Mouse (Mus musculus): Measurements from ENCODE around the gene Cuta. TPM values are rescaled to one million over a fixed set of nuclear protein-coding genes. Genes with fewer than 3 reads are reported as not detected.
A peak's percentile ranks its signal among the peaks of the same experiment; 100 is the strongest.

Gene Cuta
- polyA plus RNA-seq, 1 experiment from 2014 or later = 134 TPM

DNA sequence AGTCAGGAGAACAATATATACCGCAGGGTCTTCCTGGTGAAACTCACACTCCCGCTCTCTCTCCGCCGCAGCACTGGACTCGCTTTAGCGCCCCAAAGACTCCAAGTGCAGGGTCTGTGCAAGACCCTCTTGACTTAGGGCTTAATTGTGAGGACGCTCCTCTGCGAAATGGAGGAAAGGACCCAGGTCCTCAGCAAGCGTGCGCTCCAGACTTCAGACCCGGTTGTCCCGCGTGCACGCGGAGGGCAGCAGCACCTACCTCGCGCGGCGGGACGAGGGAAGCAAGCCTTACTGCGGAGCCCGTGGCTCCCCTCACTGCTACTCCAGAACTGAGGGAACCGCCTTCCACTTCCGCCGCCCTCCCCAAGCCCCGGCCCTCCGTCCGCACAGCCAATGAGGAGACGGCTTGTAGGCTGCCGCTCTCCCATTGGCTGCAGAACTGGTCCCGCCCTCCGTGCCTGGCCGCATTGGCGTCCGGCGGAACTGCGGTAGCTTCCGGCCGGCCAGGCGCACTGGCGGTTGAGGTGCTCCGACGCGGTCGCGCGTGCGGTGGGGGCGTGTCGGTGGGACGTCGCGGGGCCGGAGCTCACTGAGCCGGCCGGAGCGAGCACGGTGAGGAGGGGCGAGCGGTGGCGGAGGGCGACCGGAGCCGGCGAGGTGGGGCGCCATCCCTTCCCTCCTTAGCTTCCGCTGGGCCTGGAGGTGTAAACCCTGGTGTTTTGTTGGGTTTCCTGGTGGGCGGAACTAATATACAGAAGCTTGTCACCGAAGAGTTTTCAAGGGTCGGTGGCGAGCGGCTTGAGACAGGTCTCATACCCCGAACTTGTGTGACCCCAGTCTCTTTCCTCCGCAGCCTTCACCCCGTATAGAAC lies 33.6 kb upstream of the Cuta start, which contains the start of gene Zbtb9:
Gene Zbtb9, plus strand, starts transcription at position 465 of the 872 bp plus-strand sequence.
- peak within 1 kb of the TSS; percentile 81 for H3K9ac ChIP-seq (ENCODE audit: low read depth, low read length)
- H3K4me3 ChIP-seq (ENCODE audit: low read depth, low read length) = peak within 1 kb of the TSS; percentile 90
- peak; percentile 97 for ATAC-seq (replicated peaks; ENCODE audit: insufficient number of reproducible peaks, low FRiP score, low TSS enrichment)
- H3K4me2 ChIP-seq = peak within 1 kb of the TSS; percentile 98
- H3K9me3 ChIP-seq (replicated peaks; ENCODE audit: control insufficient read depth, low read length) = no peaks in the 10 kb centered on the region
- WGBS (ENCODE audit: insufficient replicate concordance) = under 1% methylated on average over 74 of the region's 75 CpGs
- H3K4me1 ChIP-seq (ENCODE audit: control insufficient read depth, insufficient read depth, low read length) = peaks cover 19% of the 10 kb centered on the region
- H3K36me3 ChIP-seq (ENCODE audit: control insufficient read depth, insufficient read depth, low read length) = peaks cover 22% of the 10 kb centered on the region
- H3K27ac ChIP-seq (ENCODE audit: low read depth, low read length) = peak within 1 kb of the TSS; percentile 84
- H3K27me3 ChIP-seq (ENCODE audit: control insufficient read depth, insufficient read depth, low read length) = no peaks in the 10 kb centered on the region

DNA sequence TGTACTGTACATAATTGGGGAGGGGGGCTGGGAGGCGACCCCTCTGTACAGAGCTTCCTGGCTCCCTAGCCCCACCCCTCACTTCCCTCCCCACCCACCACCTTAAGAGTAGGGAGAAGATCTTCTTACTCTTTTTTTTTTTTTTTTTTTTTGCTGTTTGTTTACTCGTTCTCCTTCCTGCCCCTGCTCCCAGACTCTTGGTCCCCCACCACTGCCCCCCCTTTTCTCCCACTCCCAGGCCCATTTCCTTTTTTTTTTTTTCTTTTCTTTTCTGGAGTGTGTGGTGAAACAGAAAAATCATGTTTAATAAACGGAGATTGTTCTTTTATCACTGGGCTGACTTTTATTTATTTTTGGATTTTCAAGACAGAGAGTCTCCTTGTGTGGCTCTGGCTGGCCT lies 32.7 kb upstream of the Cuta start:
- ATAC-seq (replicated peaks; ENCODE audit: insufficient number of reproducible peaks, low FRiP score, low TSS enrichment) = no peak
- H3K9me3 ChIP-seq (replicated peaks; ENCODE audit: control insufficient read depth, low read length) = no peaks in the 10 kb centered on the region
- WGBS (ENCODE audit: insufficient replicate concordance) = 2% methylated on average over 3 of the region's 3 CpGs
- H3K4me3 ChIP-seq (ENCODE audit: low read depth, low read length) = peak overlapping the region; percentile 90
- peak overlapping the region; percentile 81 for H3K9ac ChIP-seq (ENCODE audit: low read depth, low read length)
- H3K36me3 ChIP-seq (ENCODE audit: control insufficient read depth, insufficient read depth, low read length) = peaks cover 21% of the 10 kb centered on the region
- H3K4me1 ChIP-seq (ENCODE audit: control insufficient read depth, insufficient read depth, low read length) = peaks cover 19% of the 10 kb centered on the region
- H3K27ac ChIP-seq (ENCODE audit: low read depth, low read length) = peak overlapping the region; percentile 84; the same call in 1 of the 2 replicates
- H3K27me3 ChIP-seq (ENCODE audit: control insufficient read depth, insufficient read depth, low read length) = no peaks in the 10 kb centered on the region
- H3K4me2 ChIP-seq = peak overlapping the region; percentile 98

DNA sequence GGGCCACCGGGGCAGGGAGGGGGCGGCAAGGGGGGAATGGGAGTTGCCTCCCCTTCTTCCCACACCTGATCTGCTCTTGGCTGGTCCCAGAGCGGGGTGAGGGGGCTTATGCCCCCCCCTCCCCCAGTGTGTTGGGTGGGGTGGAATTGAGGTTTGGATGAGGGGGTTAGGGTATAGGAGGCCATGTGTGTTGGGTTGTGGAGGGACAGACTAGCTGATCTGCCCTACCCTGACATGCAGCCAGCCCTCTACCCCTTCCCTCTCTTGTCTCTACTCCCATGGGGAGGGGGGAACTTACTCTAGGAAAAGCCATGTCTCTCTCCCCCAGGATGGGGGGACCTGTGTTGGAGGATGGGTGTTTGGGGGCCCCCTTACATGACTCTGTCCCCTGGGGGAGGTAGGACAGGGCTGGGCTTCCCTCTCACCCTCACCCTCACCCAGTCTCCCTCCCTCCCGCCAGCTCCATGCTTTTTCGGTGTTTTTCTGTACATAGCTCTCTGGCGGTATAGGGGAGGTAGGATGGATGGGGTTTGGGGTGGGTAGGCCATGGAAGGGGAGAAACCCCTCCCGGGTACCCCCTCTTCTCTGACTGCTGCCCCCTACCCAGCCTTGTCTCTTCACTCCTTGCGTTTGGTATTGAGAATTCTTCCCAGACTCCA lies 32.0 kb upstream of the Cuta start:
- WGBS (ENCODE audit: insufficient replicate concordance) = 58% methylated on average over 8 of the region's 8 CpGs
- Histone ChIP-seq H3K9ac (ENCODE audit: low read depth, low read length) (peak overlapping the region; percentile 16; the same call in 1 of the 2 replicates), H3K27me3 (ENCODE audit: control insufficient read depth, insufficient read depth, low read length) (no peaks in the 10 kb centered on the region)

DNA sequence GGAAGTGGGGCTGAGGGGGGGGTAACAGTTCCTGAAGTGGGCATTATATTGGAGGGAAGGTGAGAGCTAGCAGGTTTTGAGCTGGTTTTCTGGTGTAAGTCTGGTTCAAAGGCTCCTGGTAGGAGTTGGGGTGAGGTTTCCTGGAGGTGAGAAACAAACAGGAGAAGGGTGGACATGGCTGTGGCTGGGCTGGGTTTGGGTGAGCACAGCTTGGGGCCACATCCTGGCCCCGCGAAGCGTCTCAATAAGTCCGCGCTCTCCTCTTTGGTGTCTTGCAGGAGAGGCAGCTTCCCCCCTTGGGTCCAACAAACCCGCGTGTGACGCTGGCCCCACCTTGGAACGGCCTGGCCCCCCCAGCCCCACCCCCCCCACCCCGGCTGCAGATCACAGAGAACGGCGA lies 30.9 kb upstream of the Cuta start:
- Histone ChIP-seq H3K27me3 (ENCODE audit: control insufficient read depth, insufficient read depth, low read length) (no peaks in the 10 kb centered on the region), H3K36me3 (ENCODE audit: control insufficient read depth, insufficient read depth, low read length) (peaks cover 15% of the 10 kb centered on the region), H3K4me1 (ENCODE audit: control insufficient read depth, insufficient read depth, low read length) (peaks cover 19% of the 10 kb centered on the region), H3K9ac (ENCODE audit: low read depth, low read length) (no peak overlapping the region), H3K4me2 (no peak overlapping the region), H3K27ac (ENCODE audit: low read depth, low read length) (no peak overlapping the region), H3K4me3 (ENCODE audit: low read depth, low read length) (no peak overlapping the region), H3K9me3 (replicated peaks; ENCODE audit: control insufficient read depth, low read length) (no peaks in the 10 kb centered on the region)
- WGBS (ENCODE audit: insufficient replicate concordance) = 63% methylated on average over 12 of the region's 12 CpGs
- no peak for ATAC-seq (replicated peaks; ENCODE audit: insufficient number of reproducible peaks, low FRiP score, low TSS enrichment)

More for the DNA sequence above, 32.0 kb upstream of the Cuta start:
- no peak for ATAC-seq (replicated peaks; ENCODE audit: insufficient number of reproducible peaks, low FRiP score, low TSS enrichment)
- H3K9me3 ChIP-seq (replicated peaks; ENCODE audit: control insufficient read depth, low read length) = no peaks in the 10 kb centered on the region
- peak overlapping the region; percentile 98; the same call in 1 of the 2 replicates for H3K4me2 ChIP-seq
- H3K36me3 ChIP-seq (ENCODE audit: control insufficient read depth, insufficient read depth, low read length) = peaks cover 22% of the 10 kb centered on the region
- H3K27ac ChIP-seq (ENCODE audit: low read depth, low read length) = no peak overlapping the region
- no peak overlapping the region for H3K4me3 ChIP-seq (ENCODE audit: low read depth, low read length)
- peaks cover 19% of the 10 kb centered on the region for H3K4me1 ChIP-seq (ENCODE audit: control insufficient read depth, insufficient read depth, low read length)

DNA sequence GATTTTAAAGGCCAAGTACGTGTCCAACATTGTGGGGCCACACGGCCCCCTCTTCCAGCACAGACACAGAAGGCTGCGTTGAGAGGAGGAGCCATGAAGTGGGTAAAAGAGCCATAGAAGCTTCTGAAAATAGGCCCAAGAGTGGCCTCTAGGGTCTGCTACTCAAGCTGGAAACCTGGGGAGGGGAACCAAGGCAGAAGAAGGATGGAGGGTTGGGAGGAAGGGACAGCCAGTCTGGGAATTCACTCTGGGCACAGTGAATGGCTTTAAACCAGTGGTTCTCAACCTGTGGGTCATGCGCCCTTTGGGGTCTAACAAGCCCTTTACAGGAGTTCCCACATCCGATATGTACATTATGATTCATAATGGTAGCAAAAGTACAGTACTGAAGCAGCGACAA lies 29.9 kb upstream of the Cuta start:
- Histone ChIP-seq H3K27ac (ENCODE audit: low read depth, low read length) (no peak overlapping the region), H3K9me3 (replicated peaks; ENCODE audit: control insufficient read depth, low read length) (no peaks in the 10 kb centered on the region), H3K27me3 (ENCODE audit: control insufficient read depth, insufficient read depth, low read length) (no peaks in the 10 kb centered on the region), H3K36me3 (ENCODE audit: control insufficient read depth, insufficient read depth, low read length) (peaks cover 17% of the 10 kb centered on the region), H3K4me2 (no peak overlapping the region), H3K4me3 (ENCODE audit: low read depth, low read length) (no peak overlapping the region), H3K9ac (ENCODE audit: low read depth, low read length) (no peak overlapping the region), H3K4me1 (ENCODE audit: control insufficient read depth, insufficient read depth, low read length) (peaks cover 19% of the 10 kb centered on the region)
- no peak for ATAC-seq (replicated peaks; ENCODE audit: insufficient number of reproducible peaks, low FRiP score, low TSS enrichment)
- WGBS (ENCODE audit: insufficient replicate concordance) = 81% methylated on average over 6 of the region's 6 CpGs

DNA sequence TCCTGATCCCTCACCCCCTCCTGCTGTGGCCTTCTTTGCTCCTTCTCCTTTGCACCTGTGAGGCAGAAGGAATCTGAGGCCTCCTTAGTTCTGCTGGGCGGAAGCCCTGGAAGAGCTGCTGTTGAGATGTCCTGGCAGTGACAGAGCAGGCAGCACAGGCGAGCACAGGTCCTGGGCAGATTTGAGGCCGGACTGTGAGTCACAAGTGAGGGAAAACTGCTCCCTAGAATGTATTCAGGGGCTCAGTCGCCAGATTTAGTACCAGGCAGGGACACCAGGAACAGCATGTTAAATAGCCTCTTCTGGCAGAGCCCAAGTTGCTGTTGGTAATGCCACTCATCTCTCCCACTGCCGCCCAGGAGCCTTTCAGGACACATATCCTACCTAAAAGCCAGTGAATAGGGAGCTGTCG lies 28.8 kb upstream of the Cuta start:
- WGBS (ENCODE audit: insufficient replicate concordance) = 75% methylated on average over 6 of the region's 6 CpGs
- peak overlapping the region; percentile 16; the same call in 1 of the 2 replicates for H3K9ac ChIP-seq (ENCODE audit: low read depth, low read length)
- no peak overlapping the region for H3K4me2 ChIP-seq
- no peaks in the 10 kb centered on the region for H3K9me3 ChIP-seq (replicated peaks; ENCODE audit: control insufficient read depth, low read length)
- no peaks in the 10 kb centered on the region for H3K27me3 ChIP-seq (ENCODE audit: control insufficient read depth, insufficient read depth, low read length)
- no peak for ATAC-seq (replicated peaks; ENCODE audit: insufficient number of reproducible peaks, low FRiP score, low TSS enrichment)
- peaks cover 11% of the 10 kb centered on the region for H3K4me1 ChIP-seq (ENCODE audit: control insufficient read depth, insufficient read depth, low read length)
- H3K36me3 ChIP-seq (ENCODE audit: control insufficient read depth, insufficient read depth, low read length) = peaks cover 17% of the 10 kb centered on the region; the same call in 1 of the 2 replicates
- H3K4me3 ChIP-seq (ENCODE audit: low read depth, low read length) = no peak overlapping the region
- H3K27ac ChIP-seq (ENCODE audit: low read depth, low read length) = no peak overlapping the region

DNA sequence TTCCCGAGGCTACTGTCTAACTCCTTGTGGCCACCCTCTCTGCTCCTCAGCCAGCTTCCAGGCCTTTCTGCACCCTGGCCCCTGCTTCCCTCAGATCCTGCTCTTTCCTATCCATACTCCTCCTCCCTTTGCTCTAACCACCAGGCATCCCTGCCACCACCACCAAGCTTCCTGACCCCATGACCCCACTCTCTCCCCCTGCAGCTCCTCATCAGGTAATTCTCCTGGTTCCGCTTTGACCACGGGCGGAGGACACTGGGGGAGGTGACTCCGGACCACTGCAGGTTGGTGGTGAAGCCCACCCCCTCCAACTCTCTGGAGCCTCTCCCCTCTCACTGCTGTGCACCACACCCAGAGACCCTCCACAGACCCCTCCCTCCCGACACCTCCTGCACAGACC lies 28.1 kb upstream of the Cuta start:
- Histone ChIP-seq H3K4me3 (ENCODE audit: low read depth, low read length) (no peak overlapping the region), H3K27me3 (ENCODE audit: control insufficient read depth, insufficient read depth, low read length) (no peaks in the 10 kb centered on the region), H3K27ac (ENCODE audit: low read depth, low read length) (no peak overlapping the region), H3K36me3 (ENCODE audit: control insufficient read depth, insufficient read depth, low read length) (peaks cover 20% of the 10 kb centered on the region), H3K9me3 (replicated peaks; ENCODE audit: control insufficient read depth, low read length) (no peaks in the 10 kb centered on the region), H3K4me1 (ENCODE audit: control insufficient read depth, insufficient read depth, low read length) (peaks cover 11% of the 10 kb centered on the region), H3K9ac (ENCODE audit: low read depth, low read length) (no peak overlapping the region), H3K4me2 (no peak overlapping the region)
- ATAC-seq (replicated peaks; ENCODE audit: insufficient number of reproducible peaks, low FRiP score, low TSS enrichment) = no peak
- 86% methylated on average over 6 of the region's 6 CpGs for WGBS (ENCODE audit: insufficient replicate concordance)

DNA sequence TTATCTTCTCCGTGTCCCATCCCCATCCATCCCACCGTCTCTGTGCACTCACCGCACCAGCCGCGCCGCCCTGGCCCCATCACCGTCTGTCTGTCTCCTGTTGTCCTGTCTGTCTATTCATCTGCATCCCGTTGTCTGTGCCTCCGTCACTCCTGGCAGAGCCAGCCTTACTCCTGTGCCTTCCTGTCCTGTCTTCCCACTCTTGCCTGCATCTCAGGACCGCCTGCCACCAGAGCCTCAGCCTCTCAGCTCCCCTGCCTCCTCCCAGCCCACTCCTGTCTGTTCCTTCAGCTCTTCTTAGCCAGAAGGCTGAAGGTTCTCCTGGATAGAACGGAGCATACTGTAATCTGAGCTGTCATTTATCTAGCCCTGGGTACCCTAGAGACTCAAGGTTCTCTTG lies 27.6 kb upstream of the Cuta start:
- Histone ChIP-seq H3K27ac (ENCODE audit: low read depth, low read length) (no peak overlapping the region), H3K9ac (ENCODE audit: low read depth, low read length) (no peak overlapping the region), H3K36me3 (ENCODE audit: control insufficient read depth, insufficient read depth, low read length) (peaks cover 20% of the 10 kb centered on the region), H3K4me1 (ENCODE audit: control insufficient read depth, insufficient read depth, low read length) (peaks cover 8% of the 10 kb centered on the region), H3K4me3 (ENCODE audit: low read depth, low read length) (no peak overlapping the region), H3K4me2 (no peak overlapping the region), H3K27me3 (ENCODE audit: control insufficient read depth, insufficient read depth, low read length) (no peaks in the 10 kb centered on the region), H3K9me3 (replicated peaks; ENCODE audit: control insufficient read depth, low read length) (no peaks in the 10 kb centered on the region)
- ATAC-seq (replicated peaks; ENCODE audit: insufficient number of reproducible peaks, low FRiP score, low TSS enrichment) = no peak
- WGBS (ENCODE audit: insufficient replicate concordance) = 85% methylated on average over 11 of the region's 11 CpGs
